Mouse (Mus musculus) layer of hippocampus, postnatal 14 days (tissue): ENCODE data around the gene Slc15a2. TPM values are rescaled to one million over a fixed set of nuclear protein-coding genes. Genes with fewer than 3 reads are reported as not detected.

Experiments
- microRNA-seq, 2 experiments: library from miRNA; unstranded; fragments of <30 nt; microRNA quantifications; one replicate each; pipeline ENCODE4 v1.2.0; 2021
- total RNA-seq, 2 experiments: library from RNA; stranded (reverse); gene quantifications; 2 replicates each; pipeline ENCODE4 v1.2.3; 2021

Gene Slc15a2
- total RNA-seq, 2 experiments from 2014 or later, result 45.1 to 46.1 TPM

Small RNAs within 50 kb of the gene (microRNA-seq; reads per million reads assigned to microRNA genes)
- gene Gm22617, result 0 reads per million in 2 experiments

Other genes with a start within 250 kb of the Slc15a2 start
- 10 to 100 TPM in 1 of 2 experiments, 1 to 10 TPM in 1; 9.4 to 13.6 TPM for gene Casr, start 222.8 kb downstream of the Slc15a2 start, total RNA-seq
- 1 to 10 TPM; 1.7 to 2.1 TPM for gene Cd86, start 118.9 kb downstream of the Slc15a2 start, total RNA-seq
- gene Ildr1, start 91.0 kb downstream of the Slc15a2 start, total RNA-seq, result under 1 TPM; 0.18 to 0.45 TPM
- gene Iqcb1, start 43.4 kb upstream of the Slc15a2 start, total RNA-seq, result 10 to 100 TPM; 33.1 to 33.4 TPM
- 1 to 10 TPM; 1.5 to 3.0 TPM for gene Eaf2, start 90.0 kb upstream of the Slc15a2 start, total RNA-seq
- 10 to 100 TPM; 68.8 to 73.3 TPM for gene Golgb1, start 90.2 kb upstream of the Slc15a2 start, total RNA-seq
- 1 to 10 TPM; 4.5 to 4.8 TPM for gene Hcls1, start 150.0 kb upstream of the Slc15a2 start, total RNA-seq
- under 1 TPM in 1 of 2 experiments, not detected in 1; 0.33 TPM for gene Fbxo40, start 205.5 kb upstream of the Slc15a2 start, total RNA-seq
- 1 to 10 TPM; 1.6 to 2.1 TPM for gene Polq, start 226.8 kb upstream of the Slc15a2 start, total RNA-seq